Mouse (Mus musculus): ENCODE data around the gene Nav1. TPM values are rescaled to one million over a fixed set of nuclear protein-coding genes. Genes with fewer than 3 reads are reported as not detected.

Gene Nav1
- polyA plus RNA-seq, 1 experiment: 33.7 TPM

- Histone ChIP-seq H3K36me3 (ENCODE audit: control insufficient read depth, insufficient read depth) (no peaks in the 10 kb centered on the region), H3K79me2 (ENCODE audit: control insufficient read depth, insufficient read depth) (peaks cover 13% of the 10 kb centered on the region), H3K4me3 (no peak overlapping the region), H3K4me2 (ENCODE audit: low read depth) (no peak overlapping the region), H3ac (ENCODE audit: control insufficient read depth, insufficient read length) (no peak overlapping the region), H3K27me3 (ENCODE audit: control insufficient read depth, insufficient read depth, insufficient read length) (no peaks in the 10 kb centered on the region)
- TF ChIP-seq CEBPB (IDR thresholded peaks at IDR 0.05; ENCODE audit: insufficient read depth, poor library complexity, severe bottlenecking) (no peak), POLR2A (IDR thresholded peaks at IDR 0.05; ENCODE audit: insufficient read length, low read depth) (no peak), E2F4 (IDR thresholded peaks at IDR 0.05; ENCODE audit: insufficient read depth) (no peak), MYOG (IDR thresholded peaks at IDR 0.05; ENCODE audit: control insufficient read depth in 1 of 3, insufficient read depth in 1 of 3, insufficient read length in 2 of 3, low read depth in 2 of 3) (no peak), POLR2AphosphoS2 (IDR thresholded peaks at IDR 0.05; ENCODE audit: insufficient read length, low read depth) (no peak), MYOD1 (IDR thresholded peaks at IDR 0.05; ENCODE audit: control insufficient read depth in 1 of 3, insufficient read length in 2 of 3, low read depth in 2 of 3) (no peak), REST (IDR thresholded peaks at IDR 0.05; ENCODE audit: insufficient read depth, insufficient read length) (no peak), SRF (IDR thresholded peaks at IDR 0.05; ENCODE audit: control insufficient read depth, insufficient read length, low read depth) (no peak), MAX (IDR thresholded peaks at IDR 0.05; ENCODE audit: low read depth) (no peak), TCF12 (IDR thresholded peaks at IDR 0.05; ENCODE audit: insufficient read depth, poor library complexity, severe bottlenecking) (no peak), USF1 (IDR thresholded peaks at IDR 0.05; ENCODE audit: low read depth) (no peak), TCF3 (IDR thresholded peaks at IDR 0.05; ENCODE audit: insufficient read length, low read depth) (no peak)
Observed at GRCm38 (mm10) chr1:135514913-135515632, 92.0 kb downstream of the Nav1 start.

GRCm38 (mm10) chr1:135514046-135514445, 93.0 kb downstream of the Nav1 start:
- Histone ChIP-seq H3ac (ENCODE audit: control insufficient read depth, insufficient read length) (no peak overlapping the region), H3K4me3 (no peak overlapping the region), H3K79me2 (ENCODE audit: control insufficient read depth, insufficient read depth) (peaks cover 13% of the 10 kb centered on the region), H3K36me3 (ENCODE audit: control insufficient read depth, insufficient read depth) (no peaks in the 10 kb centered on the region), H3K27me3 (ENCODE audit: control insufficient read depth, insufficient read depth, insufficient read length) (no peaks in the 10 kb centered on the region), H3K4me2 (ENCODE audit: low read depth) (no peak overlapping the region)
- TF ChIP-seq MAX (IDR thresholded peaks at IDR 0.05; ENCODE audit: low read depth) (no peak), MYOD1 (IDR thresholded peaks at IDR 0.05; ENCODE audit: control insufficient read depth in 1 of 3, insufficient read length in 2 of 3, low read depth in 2 of 3) (no peak), USF1 (IDR thresholded peaks at IDR 0.05; ENCODE audit: low read depth) (no peak), TCF3 (IDR thresholded peaks at IDR 0.05; ENCODE audit: insufficient read length, low read depth) (no peak), E2F4 (IDR thresholded peaks at IDR 0.05; ENCODE audit: insufficient read depth) (no peak), POLR2A (IDR thresholded peaks at IDR 0.05; ENCODE audit: insufficient read length, low read depth) (no peak), TCF12 (IDR thresholded peaks at IDR 0.05; ENCODE audit: insufficient read depth, poor library complexity, severe bottlenecking) (no peak)

- Histone ChIP-seq H3K4me2 (ENCODE audit: low read depth) (no peak overlapping the region), H3ac (ENCODE audit: control insufficient read depth, insufficient read length) (no peak overlapping the region), H3K79me2 (ENCODE audit: control insufficient read depth, insufficient read depth) (peaks cover 13% of the 10 kb centered on the region), H3K27me3 (ENCODE audit: control insufficient read depth, insufficient read depth, insufficient read length) (no peaks in the 10 kb centered on the region), H3K36me3 (ENCODE audit: control insufficient read depth, insufficient read depth) (no peaks in the 10 kb centered on the region), H3K4me3 (no peak overlapping the region)
- TF ChIP-seq SRF (IDR thresholded peaks at IDR 0.05; ENCODE audit: control insufficient read depth, insufficient read length, low read depth) (no peak), MYOD1 (IDR thresholded peaks at IDR 0.05; ENCODE audit: control insufficient read depth in 1 of 3, insufficient read length in 2 of 3, low read depth in 2 of 3) (no peak), TCF12 (IDR thresholded peaks at IDR 0.05; ENCODE audit: insufficient read depth, poor library complexity, severe bottlenecking) (no peak), POLR2A (IDR thresholded peaks at IDR 0.05; ENCODE audit: insufficient read length, low read depth) (no peak), MAX (IDR thresholded peaks at IDR 0.05; ENCODE audit: low read depth) (no peak), TCF3 (IDR thresholded peaks at IDR 0.05; ENCODE audit: insufficient read length, low read depth) (no peak), MYOG (IDR thresholded peaks at IDR 0.05; ENCODE audit: control insufficient read depth in 1 of 3, insufficient read depth in 1 of 3, insufficient read length in 2 of 3, low read depth in 2 of 3) (no peak), POLR2AphosphoS2 (IDR thresholded peaks at IDR 0.05; ENCODE audit: insufficient read length, low read depth) (no peak), E2F4 (IDR thresholded peaks at IDR 0.05; ENCODE audit: insufficient read depth) (no peak), REST (IDR thresholded peaks at IDR 0.05; ENCODE audit: insufficient read depth, insufficient read length) (no peak), USF1 (IDR thresholded peaks at IDR 0.05; ENCODE audit: low read depth) (no peak), CEBPB (IDR thresholded peaks at IDR 0.05; ENCODE audit: insufficient read depth, poor library complexity, severe bottlenecking) (no peak)
Observed at GRCm38 (mm10) chr1:135513464-135513863, 93.6 kb downstream of the Nav1 start.

GRCm38 (mm10) chr1:135510346-135510977, 96.6 kb downstream of the Nav1 start:
- Histone ChIP-seq H3K4me3 (no peak overlapping the region), H3K27me3 (ENCODE audit: control insufficient read depth, insufficient read depth, insufficient read length) (no peaks in the 10 kb centered on the region), H3K79me2 (ENCODE audit: control insufficient read depth, insufficient read depth) (peaks cover 9% of the 10 kb centered on the region), H3K4me2 (ENCODE audit: low read depth) (no peak overlapping the region), H3K36me3 (ENCODE audit: control insufficient read depth, insufficient read depth) (no peaks in the 10 kb centered on the region), H3ac (ENCODE audit: control insufficient read depth, insufficient read length) (no peak overlapping the region)
- TF ChIP-seq TCF3 (IDR thresholded peaks at IDR 0.05; ENCODE audit: insufficient read length, low read depth): no peak
- no peak for TF ChIP-seq POLR2AphosphoS2 (IDR thresholded peaks at IDR 0.05; ENCODE audit: insufficient read length, low read depth)
- TF ChIP-seq MYOD1 (IDR thresholded peaks at IDR 0.05; ENCODE audit: control insufficient read depth in 1 of 3, insufficient read length in 2 of 3, low read depth in 2 of 3): no peak
- no peak for TF ChIP-seq REST (IDR thresholded peaks at IDR 0.05; ENCODE audit: insufficient read depth, insufficient read length)
- no peak for TF ChIP-seq MAX (IDR thresholded peaks at IDR 0.05; ENCODE audit: low read depth)
- TF ChIP-seq USF1 (IDR thresholded peaks at IDR 0.05; ENCODE audit: low read depth): no peak
- TF ChIP-seq POLR2A (IDR thresholded peaks at IDR 0.05; ENCODE audit: insufficient read length, low read depth): no peak
- no peak for TF ChIP-seq MYOG (IDR thresholded peaks at IDR 0.05; ENCODE audit: control insufficient read depth in 1 of 3, insufficient read depth in 1 of 3, insufficient read length in 2 of 3, low read depth in 2 of 3)
